Mouse (Mus musculus) A20 (cell line): Measurements from ENCODE around the gene Gm49396.

Experiments used
- DNase-seq: peaks from one replicate; pipeline ENCODE4 v3.0.0-alpha.2; 2011; ENCODE audit warnings: low read depth, low spot score

Gene Gm49396

GRCm38 (mm10) chr7:30552102-30553020, 10.8 kb upstream of the Gm49396 start, which contains the start of the genes Hspb6 and Proser3:
Hspb6 (plus strand) TSS chr7:30552178.
Proser3 (minus strand) TSS chr7:30552299.
- peak; percentile 99 for DNase-seq

- peak; percentile 39 for DNase-seq
Observed at GRCm38 (mm10) chr7:30553021-30553589, 10.0 kb upstream of the Gm49396 start.

- DNase-seq, result no peak
Observed at GRCm38 (mm10) chr7:30553810-30554584, 9.1 kb upstream of the Gm49396 start.

- DNase-seq, result peak; percentile 44
Observed at GRCm38 (mm10) chr7:30556894-30557536, 6.1 kb upstream of the Gm49396 start.

GRCm38 (mm10) chr7:30557901-30558514, 5.1 kb upstream of the Gm49396 start:
- no peak for DNase-seq

- no peak for DNase-seq
Observed at GRCm38 (mm10) chr7:30558656-30559442, 4.3 kb upstream of the Gm49396 start.

- DNase-seq, result peak; percentile 98
Observed at GRCm38 (mm10) chr7:30559443-30559954, 3.6 kb upstream of the Gm49396 start, which contains the start of gene Lin37. Lin37 (minus strand) TSS chr7:30559838.

- no peak for DNase-seq
Observed at GRCm38 (mm10) chr7:30560296-30560695, 2.8 kb upstream of the Gm49396 start.

GRCm38 (mm10) chr7:30562526-30563116, 523 bp upstream of the Gm49396 start:
- DNase-seq, result no peak

GRCm38 (mm10) chr7:30563906-30564280, 749 bp downstream of the Gm49396 start:
- no peak for DNase-seq

- no peak for DNase-seq
Observed at GRCm38 (mm10) chr7:30564970-30565571, 1.9 kb downstream of the Gm49396 start, which contains the start of gene Igflr1. Igflr1 (plus strand) TSS chr7:30565427.

- DNase-seq, result no peak
Observed at GRCm38 (mm10) chr7:30566033-30566432, 2.9 kb downstream of the Gm49396 start.

- DNase-seq, result no peak
Observed at GRCm38 (mm10) chr7:30567555-30567954, 4.4 kb downstream of the Gm49396 start.

GRCm38 (mm10) chr7:30572389-30572788, 9.2 kb downstream of the Gm49396 start:
- no peak for DNase-seq

- DNase-seq, result no peak
Observed at GRCm38 (mm10) chr7:30572969-30573368, 9.8 kb downstream of the Gm49396 start.

- DNase-seq, result no peak
Observed at GRCm38 (mm10) chr7:30579950-30580349, 16.8 kb downstream of the Gm49396 start.

- DNase-seq, result no peak
Observed at GRCm38 (mm10) chr7:30581547-30581946, 18.4 kb downstream of the Gm49396 start.

- no peak for DNase-seq
Observed at GRCm38 (mm10) chr7:30584339-30584738, 21.2 kb downstream of the Gm49396 start.

- DNase-seq, result no peak
Observed at GRCm38 (mm10) chr7:30585170-30585569, 22.0 kb downstream of the Gm49396 start.
